Mouse (Mus musculus) c-Kit-positive CD71-positive TER-119-negative erythroid progenitor cells, embryonic 14.5 days (primary cell): Measurements from ENCODE around the gene Nrxn1.

Source experiments
- DNase-seq: peaks from one replicate; pipeline ENCODE4 v3.0.0-alpha.2; 2013; ENCODE audit warnings: low read depth

Nrxn1 gene

GRCm38 (mm10) chr17:90435836-90436235 lies 657.0 kb downstream of the Nrxn1 start:
- DNase-seq, result no peak

GRCm38 (mm10) chr17:90435371-90435770 lies 657.5 kb downstream of the Nrxn1 start:
- DNase-seq, result no peak

GRCm38 (mm10) chr17:90430211-90430610 lies 662.7 kb downstream of the Nrxn1 start:
- DNase-seq, result no peak

- DNase-seq, result no peak
Observed at GRCm38 (mm10) chr17:90425974-90426373, 666.9 kb downstream of the Nrxn1 start.

GRCm38 (mm10) chr17:90422591-90422990 lies 670.3 kb downstream of the Nrxn1 start:
- DNase-seq, result no peak

GRCm38 (mm10) chr17:90420757-90421156 lies 672.1 kb downstream of the Nrxn1 start:
- no peak for DNase-seq

- no peak for DNase-seq
Observed at GRCm38 (mm10) chr17:90419615-90420014, 673.3 kb downstream of the Nrxn1 start.

- no peak for DNase-seq
Observed at GRCm38 (mm10) chr17:90396357-90396756, 696.5 kb downstream of the Nrxn1 start.

- no peak for DNase-seq
Observed at GRCm38 (mm10) chr17:90394606-90395005, 698.3 kb downstream of the Nrxn1 start.

- DNase-seq, result no peak
Observed at GRCm38 (mm10) chr17:90392751-90393150, 700.1 kb downstream of the Nrxn1 start.

GRCm38 (mm10) chr17:90390316-90391212 lies 702.3 kb downstream of the Nrxn1 start:
- DNase-seq, result no peak

GRCm38 (mm10) chr17:90384856-90385255 lies 708.0 kb downstream of the Nrxn1 start:
- no peak for DNase-seq

- DNase-seq, result no peak
Observed at GRCm38 (mm10) chr17:90382496-90383443, 710.1 kb downstream of the Nrxn1 start.

GRCm38 (mm10) chr17:90376533-90376932 lies 716.3 kb downstream of the Nrxn1 start:
- no peak for DNase-seq

GRCm38 (mm10) chr17:90362169-90362568 lies 730.7 kb downstream of the Nrxn1 start:
- DNase-seq, result no peak

- DNase-seq, result no peak
Observed at GRCm38 (mm10) chr17:90349385-90350095, 743.3 kb downstream of the Nrxn1 start.

- DNase-seq, result no peak
Observed at GRCm38 (mm10) chr17:90346735-90347475, 746.0 kb downstream of the Nrxn1 start.

- no peak for DNase-seq
Observed at GRCm38 (mm10) chr17:90333445-90333844, 759.4 kb downstream of the Nrxn1 start.

GRCm38 (mm10) chr17:90323674-90324073 lies 769.2 kb downstream of the Nrxn1 start:
- no peak for DNase-seq

- no peak for DNase-seq
Observed at GRCm38 (mm10) chr17:90272225-90272624, 820.6 kb downstream of the Nrxn1 start.

GRCm38 (mm10) chr17:90271165-90271564 lies 821.7 kb downstream of the Nrxn1 start:
- DNase-seq, result no peak
